Mouse (Mus musculus): ENCODE results near the gene Vegfd.
A peak's percentile ranks its signal among the peaks of the same experiment; 100 is the strongest.

Gene Vegfd

DNA sequence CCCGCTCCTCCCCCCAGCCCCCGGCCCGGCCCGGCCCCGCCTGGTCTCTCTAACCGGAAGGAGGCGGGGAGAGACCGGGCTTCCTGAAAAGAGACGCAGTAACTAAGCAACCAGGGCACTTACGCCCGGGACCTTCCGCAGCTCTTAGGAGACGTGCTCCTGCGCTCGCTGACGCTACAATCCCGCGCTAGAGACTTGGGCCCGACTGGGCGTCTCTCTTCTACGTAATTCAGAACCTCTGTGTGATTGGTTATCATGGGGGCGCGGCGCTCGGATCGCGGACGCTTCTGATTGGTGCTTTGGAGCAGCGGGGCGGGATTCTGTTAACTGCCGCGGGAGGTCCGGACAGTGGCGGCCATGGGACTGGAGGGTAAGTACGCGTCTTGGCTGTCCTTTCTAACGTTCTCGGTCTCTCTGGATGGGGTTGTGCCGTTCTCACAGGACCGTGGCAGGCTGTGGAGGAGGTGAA, 46.3 kb downstream of the Vegfd start, which contains the start of gene Piga:
Piga (plus strand) TSS at position 317 of the 469 bp plus-strand sequence.
- peak; percentile 90 for DNase-seq (ENCODE audit: low read depth, low spot score)

DNA sequence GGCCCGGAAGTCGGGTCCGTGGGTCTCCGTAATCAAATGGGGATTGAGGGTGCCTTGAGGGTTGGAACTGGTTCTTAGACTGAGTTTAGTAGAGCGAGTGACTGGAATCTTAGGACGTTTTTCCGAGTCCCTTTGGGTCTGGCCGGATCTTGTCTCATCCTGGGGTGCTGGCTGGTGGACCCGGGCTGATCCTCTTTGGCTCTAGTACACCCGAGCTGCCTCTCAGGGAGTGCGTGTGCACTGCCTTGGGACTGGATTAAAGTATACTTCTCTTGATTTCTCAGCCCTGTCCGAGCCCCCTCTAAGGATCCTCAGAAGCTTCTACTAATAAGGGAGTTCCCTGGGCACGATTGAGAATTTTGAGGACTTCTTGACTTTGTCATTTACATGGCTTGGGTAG, 46.8 kb downstream of the Vegfd start:
- peak; percentile 3 for DNase-seq (ENCODE audit: low read depth, low spot score)

DNA sequence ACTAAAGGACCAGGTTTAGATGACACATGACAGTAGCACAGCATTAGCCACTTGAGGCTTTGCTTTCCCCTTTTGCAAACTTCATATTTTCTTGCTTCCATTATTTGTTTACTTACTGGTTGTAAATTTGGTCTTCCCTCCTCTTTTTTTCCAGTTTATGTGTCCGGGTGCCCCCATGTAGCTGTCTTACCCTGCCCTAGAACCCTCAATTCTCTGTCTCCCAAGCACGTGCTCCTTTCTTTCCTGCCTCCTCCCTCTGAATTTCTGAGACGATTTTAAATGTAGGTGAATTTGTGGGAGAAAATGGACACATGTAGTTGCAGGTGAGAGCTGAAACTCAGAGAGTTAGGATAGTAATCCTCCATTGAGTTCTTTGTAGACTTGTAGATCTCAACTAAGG, 47.3 kb downstream of the Vegfd start:
- no peak for DNase-seq (ENCODE audit: low read depth, low spot score)

DNA sequence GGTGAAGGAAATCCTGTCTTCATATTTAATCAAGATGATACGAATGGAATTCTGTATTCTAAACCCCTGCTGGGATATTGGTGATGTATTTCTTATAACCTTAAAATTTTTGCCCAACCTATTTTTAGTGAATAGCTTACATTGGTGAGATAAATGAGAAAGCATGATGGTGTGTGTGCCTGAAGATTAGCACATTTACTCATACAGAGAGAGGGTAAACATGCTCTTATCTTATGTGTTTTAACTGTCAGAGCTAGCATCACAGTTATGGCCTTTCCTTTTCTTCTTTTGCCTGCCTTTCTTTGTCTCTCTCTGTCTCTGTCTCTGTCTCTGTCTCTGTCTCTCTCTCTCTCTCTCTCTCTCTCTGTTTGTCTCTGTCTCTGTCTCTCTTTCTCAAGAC, 51.6 kb downstream of the Vegfd start:
- DNase-seq (ENCODE audit: low read depth, low spot score): no peak

DNA sequence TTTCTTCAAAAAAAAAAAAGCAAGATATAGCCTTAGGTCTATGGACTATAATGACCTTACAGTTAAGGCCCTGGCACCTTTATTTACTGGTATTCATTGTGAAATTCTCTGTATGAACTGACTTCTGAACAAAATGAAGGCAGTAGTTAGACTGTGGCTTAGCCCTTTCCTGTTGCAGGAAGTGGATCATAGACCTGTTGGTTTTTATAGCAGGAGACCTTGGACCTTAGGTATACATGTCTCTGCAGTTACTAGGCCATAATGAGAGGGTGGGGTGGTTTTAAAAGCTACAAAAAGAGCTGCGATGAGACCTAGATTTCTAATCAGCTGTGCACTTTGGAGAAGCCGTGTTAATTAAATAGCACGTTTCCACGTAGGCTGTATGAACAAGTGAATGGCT, 54.1 kb downstream of the Vegfd start:
- no peak for DNase-seq (ENCODE audit: low read depth, low spot score)

DNA sequence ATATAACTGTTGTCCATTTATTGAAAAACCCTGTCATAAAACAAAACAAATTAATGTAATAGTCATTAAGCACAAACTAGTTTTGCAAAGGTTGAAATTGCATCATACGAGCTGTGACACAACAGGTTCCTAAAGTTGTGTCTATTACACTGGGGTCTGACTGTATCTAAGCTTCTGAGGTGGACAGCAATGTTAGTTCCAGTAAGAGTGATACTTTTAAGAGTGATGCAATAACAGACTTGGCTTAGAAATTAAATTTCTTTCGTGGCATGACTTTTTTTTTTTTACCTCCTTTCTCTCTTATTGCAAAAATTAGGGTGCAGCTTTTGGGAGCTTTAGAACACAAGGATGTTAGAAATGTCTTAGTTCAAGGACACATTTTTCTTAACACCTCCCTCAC, 55.0 kb downstream of the Vegfd start:
- no peak for DNase-seq (ENCODE audit: low read depth, low spot score)

DNA sequence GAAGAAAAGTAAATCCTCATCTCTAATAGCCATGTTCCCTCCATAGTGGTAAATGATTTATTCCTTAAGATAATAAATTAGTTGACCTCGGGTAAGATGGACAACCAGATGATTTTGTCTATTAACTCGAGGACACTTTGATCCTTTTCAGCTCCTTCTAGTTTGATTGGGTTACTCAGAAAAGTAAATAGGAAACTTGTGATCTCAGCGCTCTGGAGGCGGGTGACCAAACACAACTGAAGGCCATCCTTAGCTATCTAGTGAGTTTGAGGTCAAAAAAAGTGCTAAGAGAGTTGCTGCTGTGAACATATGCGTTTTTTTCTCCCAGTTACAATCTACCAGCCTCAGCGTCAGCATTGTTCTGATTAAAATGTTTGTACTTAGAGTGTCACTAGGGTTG, 57.4 kb downstream of the Vegfd start:
- no peak for DNase-seq (ENCODE audit: low read depth, low spot score)

DNA sequence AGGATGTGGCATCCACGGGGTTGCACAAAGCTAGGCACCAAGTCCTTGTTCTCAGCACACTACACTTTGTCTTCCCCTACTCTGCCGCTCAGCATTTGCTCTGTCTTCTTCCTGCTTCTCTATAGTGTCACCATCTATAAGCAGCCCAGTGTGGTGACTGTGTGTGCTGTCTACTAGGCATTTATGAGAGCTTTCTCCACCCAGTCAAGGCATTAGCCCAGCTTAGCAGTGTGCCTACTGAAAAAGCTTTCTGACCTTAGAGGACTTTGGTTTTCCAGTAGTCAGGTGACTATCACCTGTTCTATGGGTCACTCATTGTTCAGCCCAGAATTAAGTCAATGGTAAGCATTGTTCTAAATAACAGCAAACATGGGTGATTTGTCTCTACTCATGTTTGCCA, 58.0 kb downstream of the Vegfd start:
- DNase-seq (ENCODE audit: low read depth, low spot score): no peak

DNA sequence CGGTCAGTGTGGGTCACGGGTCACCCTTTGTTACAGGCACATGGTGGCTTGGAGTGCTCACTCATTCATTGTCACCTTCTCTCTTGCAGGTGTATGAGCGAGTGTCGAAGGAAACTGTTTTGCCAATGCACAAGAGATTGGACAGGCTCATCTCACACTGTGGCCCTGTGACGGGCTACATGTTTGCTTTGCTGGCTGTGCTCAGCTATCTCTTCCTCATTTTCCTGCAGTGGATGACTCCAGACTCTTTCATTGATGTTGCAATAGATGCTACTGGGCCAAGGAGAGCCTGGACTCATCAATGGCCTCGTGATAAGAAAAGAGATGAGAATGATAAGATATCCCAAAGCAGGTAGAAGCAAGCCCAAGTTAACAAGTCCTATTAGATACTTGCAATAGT, 58.4 kb downstream of the Vegfd start:
- no peak for DNase-seq (ENCODE audit: low read depth, low spot score)

DNA sequence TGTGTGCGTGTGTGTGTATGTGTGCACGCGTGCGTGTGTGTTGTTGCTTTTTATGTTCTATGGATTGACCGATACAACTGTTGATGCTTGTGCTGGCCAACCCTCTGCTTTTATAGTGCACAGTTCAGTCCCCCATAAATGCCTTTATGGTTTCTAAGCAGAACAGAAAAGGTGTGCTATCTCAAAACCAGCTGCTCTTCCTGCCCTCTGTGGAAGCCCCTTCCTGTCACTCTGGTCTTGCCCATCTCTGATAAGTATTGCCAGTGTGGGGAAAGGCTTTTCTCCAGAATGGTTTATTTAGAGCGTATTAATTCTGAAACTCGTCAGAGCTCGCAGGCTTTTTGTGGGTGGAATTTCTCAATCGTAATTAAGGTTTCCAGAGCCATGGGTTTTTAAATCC, 59.5 kb downstream of the Vegfd start:
- no peak for DNase-seq (ENCODE audit: low read depth, low spot score)

DNA sequence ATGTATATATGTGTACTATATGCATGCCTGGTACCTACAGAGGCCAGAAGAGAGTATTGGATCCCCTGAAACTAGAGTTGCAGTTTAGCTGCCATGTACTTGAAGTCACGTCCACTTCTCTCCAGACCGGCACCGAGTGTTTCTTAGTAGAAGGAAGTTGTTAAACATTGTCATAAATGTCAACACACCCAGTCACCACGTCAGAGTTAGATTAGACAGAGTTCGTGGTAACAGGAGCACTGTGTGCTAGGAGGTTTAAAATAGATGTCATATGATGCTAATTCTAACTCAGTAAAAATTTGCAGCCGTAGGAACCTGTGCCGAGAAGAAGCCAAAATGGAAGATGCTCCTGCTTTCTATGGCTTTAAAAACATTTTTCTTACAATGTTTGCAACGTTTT, 63.5 kb downstream of the Vegfd start, which contains the start of gene Asb11:
Asb11 (plus strand) TSS at position 286 of the 400 bp plus-strand sequence.
- DNase-seq (ENCODE audit: low read depth, low spot score): no peak

DNA sequence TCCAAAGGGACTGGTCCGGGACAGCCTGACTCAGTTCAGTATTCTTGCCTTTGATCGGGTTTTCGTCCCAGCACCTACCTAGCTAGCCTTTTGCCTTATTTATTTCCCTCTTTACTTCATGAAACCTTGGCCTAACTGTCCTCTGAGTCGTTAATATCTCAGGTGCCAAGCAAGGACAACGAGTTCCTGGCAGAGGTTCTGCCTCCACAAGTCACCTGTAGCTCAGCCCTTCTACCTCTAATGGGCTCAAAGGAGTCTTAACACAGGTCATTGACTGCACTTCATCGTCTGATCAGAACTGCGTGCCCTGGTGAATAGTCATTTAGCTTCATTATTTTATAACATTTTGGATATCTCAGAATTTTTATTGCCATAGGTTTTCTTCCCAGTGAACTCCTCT, 66.3 kb downstream of the Vegfd start:
- DNase-seq (ENCODE audit: low read depth, low spot score): no peak

DNA sequence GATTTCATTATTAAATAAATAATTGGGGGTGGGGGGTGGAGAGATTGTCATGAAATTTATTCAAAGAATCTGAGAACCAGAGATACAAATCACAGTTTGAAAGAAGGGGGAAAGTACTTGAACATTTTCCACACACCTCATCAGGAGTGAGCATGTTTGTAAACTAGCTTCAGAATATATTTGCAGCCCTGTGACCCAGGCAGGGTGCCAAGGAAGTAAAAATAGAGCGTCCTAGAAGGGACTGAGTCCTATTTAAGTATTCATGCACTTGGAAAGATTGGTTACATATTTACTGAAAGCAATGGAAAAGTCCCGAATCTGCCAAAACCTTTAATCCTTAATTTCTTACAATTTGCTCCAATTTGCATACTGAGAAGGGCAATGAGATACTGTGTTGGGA, 67.0 kb downstream of the Vegfd start:
- no peak for DNase-seq (ENCODE audit: low read depth, low spot score)

DNA sequence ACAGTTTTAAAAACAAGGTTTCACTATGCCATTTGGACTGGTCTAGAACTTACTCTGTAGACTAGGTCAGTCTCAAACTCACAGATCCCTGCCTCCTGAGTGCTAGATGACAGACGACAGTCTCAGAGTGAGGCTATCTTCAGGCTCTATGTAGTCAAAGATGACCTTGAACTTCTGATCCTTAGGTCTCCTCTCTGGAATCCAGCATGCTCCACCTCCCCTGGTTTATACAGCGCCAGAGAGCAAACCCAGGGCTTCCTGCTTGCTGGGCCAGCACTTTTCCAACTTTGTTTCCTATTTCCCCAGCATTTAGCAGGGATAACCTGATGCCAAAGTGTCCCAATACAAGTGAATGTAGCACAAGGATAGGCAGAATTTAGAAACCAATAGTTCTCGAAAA, 67.5 kb downstream of the Vegfd start:
- DNase-seq (ENCODE audit: low read depth, low spot score): no peak

DNA sequence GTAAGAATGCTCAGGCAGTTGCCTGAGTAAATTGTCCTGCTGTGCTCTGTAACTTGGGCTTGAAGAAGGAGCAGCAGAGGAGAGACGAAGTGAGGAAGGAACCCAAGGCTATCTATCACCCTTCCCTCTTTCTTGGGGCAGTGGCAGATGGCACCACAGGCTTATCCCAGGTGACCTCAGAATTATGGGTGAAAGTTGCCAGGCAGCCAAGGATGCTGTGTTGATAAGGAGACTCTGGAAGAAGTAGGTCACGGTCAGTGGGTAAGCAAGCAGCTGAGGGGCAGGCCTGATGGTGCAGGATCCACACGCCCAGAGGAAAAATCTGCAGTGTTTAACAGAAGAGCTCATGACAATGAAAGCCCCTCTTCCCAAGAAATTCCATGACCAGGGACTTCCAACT, 68.1 kb downstream of the Vegfd start:
- no peak for DNase-seq (ENCODE audit: low read depth, low spot score)

DNA sequence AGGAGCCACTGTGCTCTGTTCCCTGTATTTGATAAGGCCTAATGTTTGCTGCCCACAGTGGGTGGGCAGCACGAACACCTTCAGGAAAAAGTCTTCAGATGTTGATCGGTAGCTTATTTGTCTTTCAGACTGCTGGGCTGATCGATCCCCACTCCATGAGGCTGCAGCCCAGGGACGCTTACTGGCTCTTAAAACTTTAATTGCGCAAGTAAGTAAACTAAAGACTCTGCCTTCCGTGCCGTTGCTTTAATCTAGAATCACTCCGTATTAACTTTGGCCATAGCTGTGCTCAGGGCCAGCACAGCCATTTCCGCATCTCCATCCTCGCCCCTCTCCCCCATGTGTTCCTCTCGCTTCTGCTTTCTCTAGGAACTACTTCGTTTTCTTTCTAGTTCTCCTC, 72.4 kb downstream of the Vegfd start:
- no peak for DNase-seq (ENCODE audit: low read depth, low spot score)

DNA sequence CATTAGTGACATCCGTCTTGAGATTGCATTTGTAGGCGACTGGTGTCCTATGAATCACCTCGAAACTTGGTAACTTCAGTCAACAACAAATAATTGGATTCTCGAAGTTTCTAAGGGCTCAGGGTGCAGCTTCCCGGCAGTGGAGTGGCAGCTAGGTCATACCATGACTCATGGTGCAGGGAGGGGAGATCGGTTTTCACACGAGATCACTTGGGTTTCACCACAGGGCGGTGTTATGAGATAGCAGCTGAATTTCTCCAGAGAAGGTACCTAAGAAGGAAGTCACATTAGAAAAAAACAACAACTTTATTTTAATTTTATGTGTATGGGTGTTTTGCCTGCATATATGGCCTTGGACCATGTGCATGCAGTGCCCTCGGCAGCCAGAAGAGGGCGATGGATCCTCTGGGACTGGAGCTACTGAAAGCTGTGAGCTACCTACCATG, 73.0 kb downstream of the Vegfd start:
- DNase-seq (ENCODE audit: low read depth, low spot score): no peak

DNA sequence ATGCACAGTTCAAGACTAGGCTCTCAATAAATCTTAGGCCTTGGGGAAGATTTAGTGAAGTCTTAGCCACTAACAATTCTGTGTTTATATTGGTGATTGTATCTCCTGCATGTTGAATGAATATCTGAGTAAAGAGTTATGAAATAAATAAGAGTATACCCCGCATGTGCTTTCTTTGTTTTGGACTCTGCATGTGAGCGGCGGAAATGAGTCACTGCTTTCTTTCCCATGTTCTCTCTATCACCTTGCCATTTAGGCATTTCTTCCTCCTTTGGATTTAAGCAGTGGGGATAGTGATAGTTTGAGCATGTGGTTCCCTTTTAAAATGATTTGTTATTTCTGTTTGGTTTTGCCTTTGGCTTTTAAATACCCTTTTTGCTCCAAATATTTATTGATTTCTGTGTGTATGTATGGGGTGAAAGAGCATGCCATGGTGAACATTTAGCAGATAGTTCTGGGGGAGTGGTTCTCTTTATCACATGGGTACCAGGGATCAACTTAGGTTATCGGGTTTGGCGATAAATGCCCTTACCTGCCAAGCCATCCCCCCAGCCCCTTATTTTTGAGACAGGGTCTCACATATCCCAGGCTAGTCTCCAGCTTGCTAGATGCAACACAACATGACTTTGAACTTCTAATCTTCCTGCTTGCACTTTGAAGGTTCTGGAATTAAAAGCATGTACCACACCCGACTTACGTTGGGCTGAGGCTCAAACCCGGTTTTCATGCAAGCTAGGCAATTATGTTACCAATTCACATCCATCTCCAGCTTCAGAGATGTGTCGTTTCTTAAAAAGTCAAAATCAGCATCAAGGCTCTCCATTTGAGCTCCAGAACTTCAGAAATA, 73.9 kb downstream of the Vegfd start:
- DNase-seq (ENCODE audit: low read depth, low spot score): no peak

DNA sequence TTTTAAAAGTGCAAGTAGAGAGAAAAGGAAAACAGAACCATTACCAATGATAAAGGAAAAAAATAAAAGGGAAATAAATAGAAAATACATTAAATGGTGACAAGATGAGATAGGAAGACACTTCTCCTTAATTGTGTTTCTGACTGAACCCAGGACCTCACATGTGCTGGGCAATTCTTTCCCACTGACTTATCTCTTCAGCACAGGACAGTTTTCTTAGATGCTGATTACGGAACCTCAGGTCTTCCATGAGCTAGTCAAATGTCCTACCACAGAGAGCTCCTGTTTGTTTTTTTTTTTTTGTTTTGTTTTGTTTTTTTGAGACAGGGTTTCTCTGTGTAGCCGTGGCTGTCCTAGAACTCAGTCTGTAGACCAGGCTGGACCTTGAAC, 74.5 kb downstream of the Vegfd start:
- DNase-seq (ENCODE audit: low read depth, low spot score): no peak

DNA sequence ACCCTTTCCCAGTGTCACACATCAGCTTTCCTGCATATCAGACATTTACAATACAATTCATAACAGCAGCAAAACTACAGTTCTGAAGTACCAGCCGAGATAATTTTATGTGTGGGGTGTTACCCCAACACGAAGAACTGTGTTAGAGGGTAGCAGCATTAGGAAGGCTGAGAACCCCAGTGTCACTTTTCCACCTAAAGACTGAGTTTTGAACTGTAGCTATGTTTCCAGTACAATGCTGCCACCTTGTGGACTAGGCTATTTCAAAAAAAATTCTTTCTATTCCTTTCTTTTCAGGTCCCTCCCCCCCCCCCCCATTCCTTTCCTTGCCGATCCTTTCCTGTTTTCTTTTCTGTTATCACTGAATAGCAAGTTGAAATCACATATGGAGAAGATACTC, 76.0 kb downstream of the Vegfd start:
- DNase-seq (ENCODE audit: low read depth, low spot score): peak; percentile 4
